Mouse (Mus musculus) kidney, postnatal 36 days (tissue): ENCODE measurements at regions not wholly inside any gene's neighbourhood (a gene's known extent, or its start where the extent isn't known, plus 50 kb on each side); places are given as distances from the start of the nearest gene placed in this dataset.

Experiments
- DNase-seq, 2 experiments: peaks; one replicate each; pipeline ENCODE4 v3.0.0; 2021 to 2022; ENCODE audit warnings: mixed read lengths in 2 of 2

DNA sequence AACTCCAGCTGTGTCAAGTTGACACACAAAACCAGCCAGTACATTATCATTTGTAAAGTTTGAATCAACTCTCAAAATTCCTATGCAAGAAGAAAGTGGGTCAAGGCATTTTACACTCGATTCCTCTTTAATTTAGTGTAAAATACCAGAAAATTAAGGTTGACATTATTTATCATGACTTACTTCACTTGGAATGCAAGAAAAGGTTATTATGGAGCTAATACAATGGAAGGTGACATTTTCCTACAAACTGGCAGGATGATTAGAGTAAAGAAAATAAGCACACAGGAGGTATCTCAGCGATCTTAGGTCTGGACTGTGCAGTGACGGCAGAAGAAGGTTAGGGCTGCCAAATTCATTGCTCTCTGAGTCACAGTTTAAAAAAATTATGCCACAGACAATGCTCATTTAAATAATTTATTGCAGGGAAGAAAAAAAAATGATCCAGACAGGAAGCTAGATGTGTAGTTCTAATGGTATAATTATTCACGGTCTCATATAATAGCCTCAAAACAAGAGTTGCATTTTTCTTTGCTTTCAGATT, 405.2 kb downstream of the Hace1 start:
- DNase-seq = no peak

DNA sequence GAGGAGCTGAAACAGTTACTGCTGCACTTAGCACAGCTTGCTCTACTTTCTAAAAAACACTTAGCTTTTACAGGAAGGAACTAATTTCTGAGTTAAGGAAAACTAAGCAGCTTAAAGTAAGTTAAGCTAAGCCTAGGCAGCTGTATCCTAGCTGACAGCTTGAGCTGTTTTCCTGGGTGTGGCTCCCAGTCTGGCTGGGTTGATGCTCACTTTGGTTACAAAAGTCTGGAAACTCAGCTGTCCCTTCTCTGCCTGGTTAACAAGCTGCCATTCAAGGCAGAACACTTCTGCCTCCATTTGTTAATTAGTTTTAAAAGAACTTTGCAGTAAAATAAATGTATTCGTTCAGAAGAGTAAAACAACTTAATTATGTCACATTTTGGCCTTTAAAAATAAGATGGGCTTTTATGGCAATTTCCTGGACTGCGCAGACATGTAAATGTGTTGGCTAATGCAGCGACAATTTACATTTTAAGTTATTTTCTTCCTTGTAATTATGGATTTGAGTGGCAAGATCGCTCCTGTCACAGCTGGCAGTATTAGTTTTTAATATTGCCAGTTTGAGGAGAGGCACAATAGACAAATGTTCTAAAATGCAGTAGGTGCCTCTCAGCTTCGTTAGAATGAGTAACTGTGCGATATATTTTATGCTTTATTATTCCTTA, 406.2 kb downstream of the Hace1 start:
- no peak for DNase-seq

DNA sequence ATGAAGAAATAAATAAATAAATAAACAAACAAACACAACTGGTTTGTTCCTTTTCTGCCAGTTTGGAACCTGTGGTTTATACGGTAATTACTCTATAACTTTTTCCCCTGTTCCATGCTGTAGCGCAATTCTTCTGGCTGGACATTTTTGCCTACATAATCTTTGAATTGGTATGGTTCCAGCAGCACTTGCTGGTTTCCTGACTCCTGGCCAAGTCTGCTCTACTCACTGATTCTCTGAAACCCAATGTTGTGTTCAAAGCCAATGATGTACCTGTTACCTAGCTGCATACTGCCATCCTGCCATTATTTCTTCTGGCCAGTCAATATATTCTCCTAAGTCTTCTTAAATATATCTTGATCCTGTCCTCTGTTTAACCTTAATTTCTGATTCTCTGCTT, 408.7 kb downstream of the Hace1 start:
- no peak for DNase-seq

DNA sequence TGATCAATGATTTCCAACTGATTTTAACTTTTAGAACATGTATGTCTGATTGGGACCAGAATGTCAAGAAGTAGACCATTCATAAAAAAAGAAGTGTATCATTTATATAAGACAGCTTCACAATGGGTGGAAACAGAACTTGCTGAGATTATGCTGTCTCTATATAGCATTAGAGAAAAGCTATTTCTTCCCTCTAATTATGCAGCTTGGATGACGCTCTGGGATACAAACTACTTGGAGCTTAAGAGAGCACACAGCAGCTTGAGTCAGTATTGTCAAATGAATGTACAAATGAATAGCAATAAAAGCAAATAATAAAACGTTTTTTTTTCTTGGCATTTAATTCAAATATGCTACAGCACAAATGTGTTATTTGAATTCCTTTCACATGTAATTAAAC, 428.7 kb downstream of the Hace1 start:
- DNase-seq = no peak

DNA sequence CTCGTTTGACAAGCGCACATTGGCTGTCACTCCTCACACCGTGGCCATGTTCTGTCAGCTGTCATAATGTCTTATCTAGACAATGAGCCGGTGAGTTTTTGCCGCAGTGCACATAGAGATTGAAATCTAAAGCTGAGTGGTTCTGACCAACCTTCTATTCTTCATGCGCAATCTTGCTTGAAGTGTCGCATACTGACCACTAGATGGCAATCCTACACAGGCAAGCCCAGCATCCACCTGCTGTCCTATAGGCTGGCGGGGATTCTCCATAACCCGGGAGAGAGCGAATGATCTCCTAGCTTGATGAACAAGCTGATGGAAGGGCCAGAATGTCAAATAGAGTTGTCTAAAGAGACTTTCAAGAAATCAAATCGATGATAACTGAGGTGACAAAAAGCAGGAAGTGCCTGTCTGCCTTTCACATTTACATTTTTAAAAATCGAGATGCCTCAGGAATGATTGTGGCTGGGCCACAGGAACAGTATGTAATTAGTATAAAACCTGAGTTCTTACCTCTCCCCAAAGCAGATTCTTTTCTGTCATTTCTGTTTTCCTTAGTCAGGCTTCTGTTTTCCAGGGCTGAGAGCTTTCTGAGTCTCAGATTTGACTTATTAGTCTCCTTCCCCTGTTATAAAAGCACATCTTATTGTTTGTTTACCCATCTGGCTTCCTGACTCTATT, 434.4 kb downstream of the Hace1 start:
- DNase-seq = peak; percentile 19 to 40

DNA sequence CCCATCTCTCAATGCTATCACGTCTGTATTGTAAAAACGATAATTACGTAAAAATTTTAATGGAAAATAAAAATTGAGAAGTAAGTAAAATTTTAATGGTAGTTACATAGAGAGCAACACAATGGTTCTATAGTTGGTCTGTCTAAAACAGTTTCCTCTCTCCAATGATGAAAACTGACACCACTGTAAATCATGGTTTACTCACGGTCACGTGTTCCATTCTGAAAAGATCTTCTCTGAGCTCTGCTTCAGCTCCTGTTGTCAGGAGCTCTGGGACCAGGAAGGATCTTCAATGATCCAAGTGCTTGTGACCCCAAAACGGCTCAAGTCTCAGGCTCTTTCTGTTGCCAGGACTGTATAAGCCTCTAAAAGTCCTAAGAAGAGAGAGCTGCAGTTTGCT, 435.0 kb downstream of the Hace1 start:
- no peak for DNase-seq

DNA sequence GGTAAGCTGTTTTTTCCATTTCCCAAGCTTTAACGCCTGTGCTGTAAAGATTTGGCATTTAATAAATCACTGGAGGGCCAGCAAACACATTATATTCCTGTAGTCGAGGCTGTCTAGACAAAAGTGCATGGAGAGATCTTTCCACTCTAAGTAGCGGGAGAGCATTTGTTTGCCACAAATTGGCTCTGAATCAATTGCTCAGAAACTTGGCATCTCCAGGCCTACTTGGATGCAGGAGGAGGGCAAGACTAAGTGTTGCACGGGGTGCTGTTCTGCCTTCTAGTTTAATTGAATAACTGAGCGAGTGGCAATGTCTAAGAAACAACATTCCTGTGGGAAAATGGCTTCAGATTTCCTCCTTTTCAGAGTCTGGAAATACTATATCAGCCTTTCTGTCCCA, 438.7 kb downstream of the Hace1 start:
- DNase-seq = no peak

DNA sequence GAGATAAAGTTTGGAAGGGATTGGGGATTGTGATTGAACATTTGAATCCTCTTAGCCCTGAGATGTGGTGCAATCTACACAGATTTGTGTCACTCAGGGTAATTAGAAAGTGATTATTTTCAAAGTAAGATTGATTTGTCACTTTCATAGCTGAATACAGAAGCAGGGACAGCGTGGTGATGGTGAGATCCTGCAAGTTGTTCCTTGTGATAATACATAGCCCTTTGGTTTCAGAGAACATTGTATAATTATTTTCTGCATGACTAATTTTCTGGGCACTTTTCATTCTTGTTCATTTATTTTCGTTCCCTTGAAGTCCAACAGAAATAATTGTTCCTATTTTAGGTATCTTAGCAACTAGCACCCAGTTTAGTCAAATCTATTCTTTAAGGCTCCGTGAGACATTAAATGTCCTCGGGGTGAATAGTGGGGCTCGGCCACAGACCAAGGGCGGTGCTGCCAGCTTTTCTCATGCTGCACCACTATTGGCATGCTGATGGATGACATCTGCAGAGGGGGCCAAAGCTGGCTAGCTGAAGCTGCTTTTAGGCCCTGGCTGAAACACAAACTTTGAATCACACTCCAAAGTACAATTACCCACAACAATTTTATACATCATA, 468.0 kb downstream of the Hace1 start:
- no peak for DNase-seq

DNA sequence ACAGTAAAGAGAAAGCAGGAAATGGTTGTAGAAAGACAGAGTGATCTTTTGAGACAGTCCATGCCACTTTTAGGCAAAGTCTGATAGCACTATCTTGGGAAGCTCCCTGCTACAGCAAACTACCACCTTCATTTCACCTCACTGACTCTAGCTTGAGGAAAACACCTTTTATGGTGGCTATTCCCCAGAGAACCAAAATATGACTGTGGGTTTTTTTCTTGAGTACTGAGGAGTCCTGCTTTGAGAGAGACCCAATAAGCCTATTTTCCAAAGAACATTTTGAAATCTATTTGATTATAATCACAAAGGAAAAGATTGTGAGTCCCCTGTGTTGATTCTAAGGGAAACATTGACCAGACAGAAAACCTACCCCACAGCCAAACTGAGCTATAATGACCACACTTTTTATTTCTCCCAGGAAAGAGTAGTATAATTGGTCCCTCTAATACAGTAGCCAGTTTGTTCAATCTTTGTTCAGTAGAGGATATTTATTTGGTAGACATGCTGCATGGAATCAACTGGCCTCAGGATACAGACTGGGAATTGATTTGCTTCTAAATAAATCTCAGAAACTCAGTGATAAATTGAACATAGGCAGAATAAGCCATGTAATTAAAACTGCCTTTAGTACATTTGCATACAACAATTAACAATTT, 468.6 kb downstream of the Hace1 start:
- no peak for DNase-seq

DNA sequence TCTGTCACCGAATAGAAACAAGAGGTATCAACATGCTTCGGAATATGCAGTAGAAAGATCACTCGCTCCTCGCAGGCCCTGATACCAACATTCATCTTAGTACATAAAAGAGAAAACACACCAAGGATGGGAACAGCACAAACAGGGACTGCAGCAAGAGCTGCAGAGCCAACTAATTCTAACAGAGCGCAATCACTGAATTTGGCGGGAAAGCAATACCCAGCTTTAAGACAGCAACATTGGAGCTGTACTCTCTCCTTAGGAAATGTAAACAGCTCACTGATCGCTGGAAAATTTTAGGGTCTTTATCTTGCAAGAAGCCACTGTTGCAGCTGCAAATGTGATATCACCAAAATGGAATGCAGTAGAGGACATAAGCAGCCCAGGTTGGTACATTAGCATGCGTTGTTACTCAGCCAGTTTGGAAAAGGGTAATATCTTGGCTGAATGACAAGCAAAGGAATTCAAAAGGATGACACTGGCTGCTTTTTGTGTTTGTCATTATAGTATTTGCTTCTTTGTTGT, 469.3 kb downstream of the Hace1 start:
- no peak for DNase-seq

DNA sequence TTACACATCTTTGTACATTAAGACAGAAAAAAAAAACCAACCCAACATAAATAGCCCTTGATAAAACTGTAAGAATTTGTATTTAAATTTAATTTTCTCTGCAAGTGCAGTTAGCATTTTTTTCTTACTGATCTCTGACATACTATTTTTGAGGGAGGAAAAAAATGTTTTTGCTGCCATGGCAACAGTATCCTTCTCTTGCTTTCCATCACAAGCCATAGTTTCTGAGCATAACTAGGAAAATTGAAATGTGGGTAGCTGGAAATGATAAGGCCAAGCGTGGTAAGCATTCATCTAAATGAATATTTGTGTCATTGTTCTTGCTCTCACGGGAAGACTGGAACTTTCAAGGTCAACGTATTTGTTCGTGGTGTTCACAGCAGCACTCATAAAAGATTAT, 470.0 kb downstream of the Hace1 start:
- DNase-seq = no peak

DNA sequence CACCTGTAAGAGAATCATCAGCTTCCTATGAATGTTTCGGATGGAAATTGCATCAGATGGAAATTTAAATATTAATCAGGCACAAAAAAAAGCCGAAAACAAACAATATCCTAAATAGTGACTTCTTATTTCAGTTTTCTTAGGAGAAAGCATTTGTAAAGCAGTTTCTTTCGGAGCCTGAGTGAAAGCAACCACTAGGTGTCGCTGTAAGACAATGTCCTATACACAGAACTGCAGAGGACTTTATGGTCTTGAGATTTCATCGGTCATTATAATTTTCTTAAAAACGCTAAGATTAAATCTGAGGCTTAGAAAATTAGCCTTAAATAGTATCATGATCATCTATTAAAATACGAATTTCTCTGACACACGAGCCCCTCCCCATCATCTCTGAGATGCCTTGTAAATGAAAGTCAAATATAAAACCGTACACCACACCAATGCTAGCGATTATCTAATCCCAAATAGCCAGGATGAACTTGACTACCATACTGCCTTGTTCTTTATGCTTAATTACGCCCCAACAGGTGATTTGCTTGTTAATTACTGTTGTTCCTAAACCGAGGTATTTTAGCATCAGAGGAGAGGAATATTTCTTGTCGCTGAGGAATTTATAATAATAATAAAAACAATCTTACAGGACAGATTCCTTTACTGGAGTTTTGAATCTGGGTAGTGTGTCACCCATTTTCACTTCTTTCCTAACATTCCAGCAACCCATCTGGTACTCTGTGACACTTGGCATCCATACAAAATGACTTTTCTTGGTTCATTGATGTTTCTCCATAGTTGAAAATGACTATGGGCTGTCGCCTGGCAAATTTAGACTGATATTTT, 480.0 kb downstream of the Hace1 start:
- peak; percentile 21 to 54 for DNase-seq

DNA sequence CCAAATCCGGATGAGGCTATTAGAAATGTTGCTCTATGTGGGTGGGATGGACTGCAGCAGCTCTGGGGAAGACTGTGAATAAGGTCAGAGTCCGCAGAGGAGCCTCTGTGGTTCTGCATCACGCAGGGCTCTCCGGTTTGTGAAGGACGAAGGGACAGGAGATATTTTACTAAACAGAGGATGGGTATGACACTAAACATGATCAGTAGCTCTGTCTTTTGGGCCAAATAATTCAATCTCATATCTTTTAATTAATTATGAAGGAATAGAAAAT, 480.5 kb downstream of the Hace1 start:
- no peak for DNase-seq

DNA sequence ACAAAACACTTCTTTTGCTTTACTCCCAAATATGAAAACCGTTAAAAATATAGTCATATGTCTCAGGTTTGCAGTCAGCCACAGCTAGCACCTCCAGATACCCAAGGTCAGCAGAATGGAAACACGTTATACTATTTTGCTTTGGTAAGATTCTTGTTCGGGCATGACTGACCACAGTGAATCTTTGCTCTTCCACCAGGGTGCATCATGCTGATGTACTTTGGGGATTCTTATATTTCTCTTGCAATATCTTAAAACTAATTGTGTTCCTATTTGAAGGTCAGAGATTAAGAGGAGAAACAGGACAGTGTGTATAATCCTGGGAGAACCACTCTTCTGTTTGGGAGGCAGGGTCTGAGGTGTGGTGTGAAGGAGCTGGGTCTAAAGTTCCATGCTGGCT, 481.7 kb downstream of the Hace1 start:
- no peak for DNase-seq

DNA sequence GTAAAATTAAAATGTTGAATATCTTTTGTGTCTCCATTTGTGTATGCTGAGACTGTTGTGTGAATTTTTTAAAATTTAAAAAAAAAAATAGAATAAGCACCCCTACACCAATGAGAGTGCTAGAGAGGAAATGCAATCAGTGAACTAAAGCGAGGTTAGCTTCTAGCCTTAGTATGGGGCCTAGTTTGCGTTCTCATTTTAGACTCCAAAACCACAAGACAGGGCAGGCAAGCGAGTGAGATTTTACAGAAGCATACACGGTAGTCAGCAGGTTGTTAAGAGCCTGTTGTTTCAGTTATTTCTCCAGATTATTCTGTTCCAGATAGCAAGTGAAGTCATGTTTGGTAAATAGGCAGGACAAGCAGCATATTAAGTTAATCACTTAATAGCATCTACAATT, 486.2 kb downstream of the Hace1 start:
- DNase-seq = no peak

DNA sequence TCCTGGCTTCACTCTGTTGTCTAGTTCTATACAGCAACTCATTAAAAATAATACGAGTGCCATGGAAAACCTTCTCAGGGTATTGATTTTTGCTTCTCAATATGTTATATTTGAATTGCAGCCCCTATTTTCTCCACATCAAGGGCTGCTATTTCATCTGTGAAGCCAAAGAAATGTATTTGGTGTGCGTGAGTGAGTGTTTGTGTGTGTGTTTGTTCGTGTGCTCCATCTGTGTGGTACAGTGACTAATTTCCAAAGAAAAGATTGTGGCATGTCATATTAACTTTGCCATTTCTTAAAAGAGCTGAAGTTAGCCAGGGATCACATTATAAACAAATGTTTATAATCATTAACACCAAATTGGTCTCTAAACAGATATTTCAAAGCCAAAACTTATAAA, 493.1 kb downstream of the Hace1 start:
- DNase-seq = no peak

DNA sequence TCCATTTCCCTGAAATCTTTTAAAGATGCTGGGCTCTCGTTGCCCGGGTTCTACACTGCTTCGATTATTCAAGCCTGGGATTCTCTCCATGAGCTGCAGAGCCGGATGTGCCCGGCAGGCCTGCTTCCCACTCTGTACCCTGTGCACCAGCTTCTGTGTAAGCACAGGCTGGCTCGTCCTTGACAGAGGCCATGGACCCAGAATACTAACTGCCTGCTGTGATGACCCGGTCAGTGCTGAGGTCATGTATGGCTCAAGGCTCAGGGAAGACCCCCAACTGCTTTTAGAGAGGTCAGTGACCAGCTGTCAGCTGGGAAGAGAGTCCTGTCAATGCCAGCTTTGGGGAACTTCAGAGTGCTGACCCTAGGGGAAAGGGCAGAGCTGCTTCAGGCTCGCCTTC, 493.6 kb downstream of the Hace1 start:
- DNase-seq = no peak

DNA sequence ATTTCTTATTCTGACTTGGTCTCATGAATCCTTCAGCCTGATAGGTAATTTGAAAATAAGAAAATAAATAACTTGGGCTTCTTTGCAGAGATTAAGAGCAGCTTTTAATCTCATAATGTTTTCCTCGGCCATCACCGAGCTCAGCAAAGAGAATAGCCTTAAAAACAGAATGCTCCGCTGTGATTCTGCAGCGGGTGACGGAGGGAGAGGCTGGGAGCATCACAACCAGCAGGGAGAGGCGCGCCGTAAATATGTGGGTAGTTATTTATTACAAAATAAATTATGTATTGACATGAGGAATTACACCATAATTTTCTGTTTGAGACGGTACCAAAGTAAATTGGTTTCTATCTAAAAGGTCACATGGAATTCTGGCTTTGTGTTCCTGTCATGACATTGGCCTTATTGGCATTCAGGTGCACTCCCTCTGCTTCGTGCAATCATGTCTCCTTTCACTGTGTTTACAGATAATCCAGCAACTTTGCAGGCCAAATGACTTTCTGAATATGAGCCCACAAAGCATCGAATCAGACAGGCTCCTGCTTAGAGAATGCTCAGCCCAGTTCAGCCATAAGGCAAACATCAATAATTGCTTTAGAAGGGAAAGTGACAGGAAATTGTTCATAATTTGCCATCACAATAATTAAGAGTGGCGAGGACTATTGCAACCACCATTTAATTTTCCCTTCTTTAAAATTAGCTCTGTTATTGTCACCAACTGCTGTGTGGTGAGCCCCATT, 494.4 kb downstream of the Hace1 start:
- no peak for DNase-seq

DNA sequence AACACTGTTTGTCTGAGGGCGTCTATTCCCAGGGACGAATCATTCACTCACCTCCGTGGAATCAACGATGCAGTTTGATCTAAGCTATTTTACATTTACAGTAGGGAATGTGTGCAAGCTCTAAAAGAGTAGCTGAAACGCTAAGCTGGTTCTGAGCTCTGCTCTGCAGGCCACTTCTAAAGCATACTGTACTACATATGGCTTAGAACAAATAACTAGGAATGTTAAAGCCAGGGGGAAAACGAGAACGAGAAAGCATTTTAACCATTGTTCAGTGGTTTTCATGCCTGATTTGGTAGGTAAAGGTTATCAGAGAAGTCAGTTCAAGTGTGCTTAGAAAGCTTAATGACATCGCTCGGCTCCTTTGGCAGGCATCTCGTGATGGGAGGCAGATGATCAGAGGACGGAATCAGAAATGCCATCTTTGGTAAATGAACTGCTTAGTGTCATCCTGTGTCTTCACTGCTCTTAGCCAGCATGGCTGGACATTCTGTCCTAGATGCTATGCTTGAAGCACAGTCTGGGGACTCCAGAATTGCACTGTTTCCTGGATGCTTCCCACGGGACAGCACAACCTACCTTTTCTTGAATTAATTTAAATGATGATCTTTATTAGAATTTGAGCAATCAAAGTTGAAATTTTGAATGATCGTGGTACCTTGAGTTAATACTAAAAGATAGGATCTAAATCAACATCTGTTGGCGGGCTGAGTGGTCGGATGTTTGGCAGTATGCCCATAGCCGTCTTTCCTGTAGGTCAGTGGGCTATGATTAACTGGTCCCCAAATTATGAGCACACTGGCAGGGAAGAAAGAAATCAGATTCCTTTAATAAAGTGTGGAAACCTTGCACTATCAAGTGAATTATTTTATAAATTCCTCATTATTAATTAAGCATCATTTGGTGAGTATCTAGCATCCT, 495.2 kb downstream of the Hace1 start:
- no peak for DNase-seq

DNA sequence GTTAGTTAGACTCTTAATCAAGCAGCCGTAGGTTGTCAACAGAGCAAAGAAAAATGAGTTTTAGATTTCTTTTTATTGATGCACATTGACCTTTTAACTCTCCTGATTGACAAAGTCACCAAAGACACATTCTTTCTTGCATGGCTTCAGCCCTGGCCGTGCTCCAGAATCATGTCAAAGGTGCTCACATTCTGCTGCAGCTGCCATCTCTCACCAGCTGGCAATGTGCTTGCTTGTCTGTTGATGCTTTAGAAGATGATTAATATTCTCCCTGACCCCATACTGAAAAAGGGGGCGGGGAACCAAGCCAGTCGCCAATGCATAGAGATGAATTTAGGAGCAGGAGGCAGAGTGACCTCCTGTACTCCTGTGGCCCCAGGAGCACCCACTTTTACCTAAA, 510.1 kb downstream of the Hace1 start:
- no peak for DNase-seq

DNA sequence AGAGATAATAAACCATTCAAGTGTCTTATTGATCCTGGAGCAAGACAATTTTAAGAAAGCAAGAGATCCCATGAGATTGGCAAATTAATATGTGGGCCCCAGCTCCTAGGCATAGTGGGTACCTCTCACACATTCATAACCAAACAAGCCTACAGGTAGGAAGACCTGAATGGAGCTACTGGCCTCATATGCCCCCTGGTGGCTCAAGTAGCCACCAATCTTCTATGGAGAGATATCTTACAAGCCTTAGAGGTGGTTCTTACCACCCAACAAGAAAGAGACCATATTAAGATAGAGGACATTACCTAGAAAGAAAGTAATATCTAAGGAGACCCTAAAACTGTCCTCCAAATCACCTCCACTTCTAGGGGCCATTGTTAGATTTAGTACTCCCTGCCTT, 523.2 kb downstream of the Hace1 start:
- no peak for DNase-seq
